Mouse (Mus musculus) forebrain, embryonic 10.5 days (tissue): ENCODE results near the gene Map4k1. TPM values are rescaled to one million over a fixed set of nuclear protein-coding genes. Genes with fewer than 3 reads are reported as not detected.
A peak's percentile ranks its signal among the peaks of the same experiment; 100 is the strongest.
"Not testable (repeated sequence)": the region's sequence is repeated elsewhere in the genome, so short reads cannot be mapped to it uniquely, and the experiment has no call there.

Source experiments
- DNase-seq: peaks from one replicate; pipeline ENCODE4 v3.0.0-alpha.2; 2017; ENCODE audit warnings: low spot score; ENCODE audit errors: extremely low spot score
- H3K27ac ChIP-seq: fragments of 300-500 bp; sonication (generic); 2 replicates; pipeline ENCODE4 v1.5.1; 2016; ENCODE audit warnings: mild to moderate bottlenecking
- H3K27me3 ChIP-seq: fragments of 300-500 bp; sonication (generic); 2 replicates; pipeline ENCODE4 v1.6.1; 2016; ENCODE audit warnings: mild to moderate bottlenecking; ENCODE audit not compliant: poor library complexity, severe bottlenecking
- H3K36me3 ChIP-seq: fragments of 300-500 bp; sonication (generic); replicated peaks from 2 replicates; pipeline ENCODE4 v1.6.1; 2016; ENCODE audit warnings: mild to moderate bottlenecking, moderate library complexity
- H3K4me1 ChIP-seq: fragments of 300-500 bp; sonication (generic); 2 replicates; pipeline ENCODE4 v1.6.1; 2016
- H3K4me3 ChIP-seq: fragments of 300-500 bp; sonication (generic); 2 replicates; pipeline ENCODE4 v1.5.1; 2016; ENCODE audit warnings: mild to moderate bottlenecking, moderate library complexity
- H3K9me3 ChIP-seq: fragments of 300-500 bp; sonication (generic); 2 replicates; pipeline ENCODE4 v1.6.1; 2016; ENCODE audit warnings: mild to moderate bottlenecking, moderate library complexity
- WGBS: fragments of 180-500 bp; shearing (Covaris S2); methylation state at CpG from one replicate; pipeline ENCODE4 v1.1.7; 2016; 5-methylcytosine and 5-hydroxymethylcytosine counted together
- polyA plus RNA-seq: library from polyadenylated mRNA; unstranded; fragments of >200 nt; fragmentation: Nextera tagmentation; extraction: Ambion mirVana; gene quantifications from 2 replicates; pipeline ENCODE4 v1.2.1, GENCODE M21; 2016

The Map4k1 gene
- polyA plus RNA-seq, 1 experiment from 2014 or later: 13.4 TPM

- Histone ChIP-seq H3K27me3 (no peaks in the 10 kb centered on the region), H3K4me3 (peak overlapping the region; percentile 72; the same call in 1 of the 2 replicates), H3K4me1 (peaks cover 85% of the 10 kb centered on the region), H3K36me3 (peaks cover 21% of the 10 kb centered on the region), H3K9me3 (no peaks in the 10 kb centered on the region), H3K27ac (no peak overlapping the region)
- no peak for DNase-seq
- 74% methylated on average over 1 of the region's 1 CpGs for WGBS
Measured at GRCm38 (mm10) chr7:28958770-28959169, 23.1 kb upstream of the Map4k1 start.

DNA sequence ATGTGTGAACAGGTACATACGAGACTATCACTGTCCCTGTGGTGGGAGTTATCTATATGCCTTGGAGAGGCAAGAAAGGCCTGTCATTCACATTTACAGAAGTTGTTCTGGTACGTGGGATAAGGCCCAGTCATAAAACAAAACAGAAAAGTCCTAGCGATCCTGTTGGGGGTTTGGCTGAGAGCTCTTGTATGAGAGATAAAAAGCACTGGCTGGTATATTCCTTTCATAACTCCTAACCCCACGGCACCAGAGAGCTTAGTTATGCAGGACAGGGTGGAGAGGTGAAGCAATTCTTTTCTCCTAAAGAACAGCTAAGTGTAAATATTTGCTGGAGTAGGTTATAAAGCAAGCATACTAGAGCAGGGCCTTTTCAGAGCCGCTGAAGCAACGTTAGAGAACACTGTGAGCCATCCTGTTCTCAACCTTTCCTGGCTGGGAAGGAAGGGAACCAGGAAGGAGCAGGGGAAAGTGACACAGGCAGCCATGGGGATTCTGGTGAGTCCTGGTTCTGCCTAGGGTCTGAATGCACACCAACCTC is 22.3 kb upstream of the Map4k1 start:
- Histone ChIP-seq H3K27me3 (no peaks in the 10 kb centered on the region), H3K9me3 (no peaks in the 10 kb centered on the region), H3K27ac (no peak overlapping the region), H3K4me3 (peak overlapping the region; percentile 72), H3K4me1 (peaks cover 80% of the 10 kb centered on the region), H3K36me3 (peaks cover 19% of the 10 kb centered on the region)
- DNase-seq: no peak
- 63% methylated on average over 6 of the region's 6 CpGs for WGBS

DNA sequence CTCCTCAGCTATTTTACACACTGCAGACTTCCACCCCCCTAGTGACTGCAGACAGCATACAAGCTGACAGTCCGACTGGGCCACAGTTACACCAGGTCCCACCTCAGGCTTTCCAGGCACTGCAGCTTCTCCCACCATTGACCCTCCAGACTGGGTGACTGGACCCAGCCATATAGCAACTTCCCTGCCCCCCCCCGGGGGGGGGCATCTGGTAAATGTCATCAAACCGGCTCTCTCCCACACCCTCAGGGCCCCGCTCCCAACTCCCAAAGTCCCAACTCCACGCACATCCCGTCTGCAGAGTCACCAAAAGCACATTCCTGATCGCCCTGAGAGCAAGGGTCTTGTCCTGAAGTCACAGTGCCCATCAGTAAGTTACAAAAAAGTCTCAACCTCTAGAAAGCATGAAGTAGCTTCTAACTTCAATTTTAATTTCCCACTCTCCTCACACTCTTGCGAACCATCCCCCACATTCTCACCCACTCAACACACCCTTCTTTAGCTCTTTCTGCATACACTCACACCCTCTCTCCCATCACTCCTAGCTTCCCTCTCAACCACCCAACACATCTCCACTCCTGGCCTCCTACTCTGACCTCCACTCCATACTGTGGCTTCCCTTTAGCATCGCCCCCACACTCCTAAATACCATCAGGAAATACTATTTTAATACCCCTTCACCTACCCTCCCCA is 21.4 kb upstream of the Map4k1 start:
- DNase-seq: no peak
- peaks cover 71% of the 10 kb centered on the region for H3K4me1 ChIP-seq
- H3K36me3 ChIP-seq: peaks cover 13% of the 10 kb centered on the region
- H3K27ac ChIP-seq: peak overlapping the region; percentile 91
- no peaks in the 10 kb centered on the region for H3K9me3 ChIP-seq
- H3K4me3 ChIP-seq: peak overlapping the region; percentile 72
- no peaks in the 10 kb centered on the region for H3K27me3 ChIP-seq
- 37% methylated on average over 9 of the region's 9 CpGs for WGBS

- H3K4me1 ChIP-seq: peaks cover 66% of the 10 kb centered on the region
- H3K9me3 ChIP-seq: no peaks in the 10 kb centered on the region
- no peaks in the 10 kb centered on the region for H3K27me3 ChIP-seq
- peak overlapping the region; percentile 91 for H3K27ac ChIP-seq
- WGBS: 0% methylated on average over 7 of the region's 7 CpGs
- 0 out of 2 replicates have a peak, but pooled peaks cover 4% of the 10 kb centered on the region for H3K36me3 ChIP-seq
- DNase-seq: no peak
- peak overlapping the region; percentile 72 for H3K4me3 ChIP-seq
Measured at GRCm38 (mm10) chr7:28961584-28961926, 20.3 kb upstream of the Map4k1 start.

GRCm38 (mm10) chr7:28961927-28962670 is 19.8 kb upstream of the Map4k1 start, which contains the start of gene Actn4:
Gene Actn4 (minus strand): TSS chr7:28962340.
- peak; percentile 97 for DNase-seq
- WGBS: under 1% methylated on average over 76 of the region's 76 CpGs
- Histone ChIP-seq H3K4me3 (peak within 1 kb of the TSS; percentile 72), H3K4me1 (peaks cover 65% of the 10 kb centered on the region), H3K36me3 (0 out of 2 replicates have a peak, but pooled peaks cover 4% of the 10 kb centered on the region), H3K9me3 (no peaks in the 10 kb centered on the region), H3K27me3 (no peaks in the 10 kb centered on the region), H3K27ac (peak within 1 kb of the TSS; percentile 91)

DNA sequence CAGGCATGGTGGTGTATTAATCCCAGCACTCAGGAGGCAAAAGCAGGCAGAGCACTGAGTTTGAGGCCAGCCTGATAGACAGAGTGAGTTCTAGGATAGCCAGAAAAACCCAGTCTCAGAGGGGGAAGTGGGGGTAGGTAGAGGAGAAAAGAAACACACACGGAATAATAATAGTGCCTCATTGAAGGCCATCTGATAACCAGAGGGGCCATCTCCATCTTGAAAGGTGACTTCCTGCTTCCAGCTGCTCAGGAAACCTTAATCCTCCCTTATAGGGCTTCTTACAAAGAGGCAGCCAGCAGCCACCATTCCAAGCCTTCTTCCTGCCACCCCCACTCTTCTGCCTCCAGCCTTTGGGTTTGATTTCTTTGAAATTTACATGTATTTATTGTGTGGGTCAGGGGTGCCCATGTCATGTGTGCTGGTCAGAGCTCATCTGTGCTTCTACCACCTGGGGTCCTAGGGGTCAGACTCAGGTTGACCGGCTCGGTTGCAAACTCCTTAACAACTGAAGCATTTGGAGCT is 18.4 kb upstream of the Map4k1 start:
- H3K9me3 ChIP-seq: no peaks in the 10 kb centered on the region
- H3K4me3 ChIP-seq: no peak overlapping the region
- 75% methylated on average over 3 of the region's 3 CpGs for WGBS

GRCm38 (mm10) chr7:28965346-28965840 is 16.5 kb upstream of the Map4k1 start:
- Histone ChIP-seq H3K4me1 (peaks cover 36% of the 10 kb centered on the region), H3K9me3 (no peaks in the 10 kb centered on the region), H3K27ac (no peak overlapping the region), H3K27me3 (no peaks in the 10 kb centered on the region), H3K4me3 (no peak overlapping the region), H3K36me3 (peaks cover 18% of the 10 kb centered on the region)
- no peak for DNase-seq
- WGBS: 82% methylated on average over 5 of the region's 5 CpGs

More for the DNA sequence above, 18.4 kb upstream of the Map4k1 start:
- H3K4me1 ChIP-seq: peaks cover 52% of the 10 kb centered on the region
- no peak for DNase-seq
- peak overlapping the region; percentile 91 for H3K27ac ChIP-seq
- no peaks in the 10 kb centered on the region for H3K36me3 ChIP-seq
- H3K27me3 ChIP-seq: no peaks in the 10 kb centered on the region

DNA sequence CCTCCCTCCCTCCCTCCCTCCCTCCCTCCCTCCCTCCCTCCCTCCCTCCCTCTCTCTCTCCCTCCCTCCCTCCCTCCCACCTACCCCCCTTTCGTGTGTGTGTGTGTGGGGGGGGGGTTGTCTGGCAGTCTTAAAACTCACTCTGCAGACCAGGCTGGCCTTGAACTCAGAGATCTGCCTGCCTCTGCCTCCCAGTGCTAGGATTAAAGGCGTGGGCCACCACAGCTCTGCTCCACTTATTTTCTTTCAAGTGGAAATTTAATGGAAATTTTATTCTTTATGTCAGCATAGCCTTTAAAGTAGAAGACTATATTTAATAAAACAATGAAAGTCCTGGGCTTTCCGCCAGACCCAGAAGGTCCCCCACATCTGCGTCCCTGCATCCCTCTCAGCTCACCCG is 15.7 kb upstream of the Map4k1 start:
- no peak for DNase-seq
- Histone ChIP-seq H3K27me3 (no peaks in the 10 kb centered on the region), H3K9me3 (no peaks in the 10 kb centered on the region), H3K4me1 (peaks cover 29% of the 10 kb centered on the region), H3K36me3 (peaks cover 26% of the 10 kb centered on the region), H3K4me3 (no peak overlapping the region), H3K27ac (no peak overlapping the region)
- whole genome bisulfite sequencing: 91% methylated on average over 4 of the region's 5 CpGs

DNA sequence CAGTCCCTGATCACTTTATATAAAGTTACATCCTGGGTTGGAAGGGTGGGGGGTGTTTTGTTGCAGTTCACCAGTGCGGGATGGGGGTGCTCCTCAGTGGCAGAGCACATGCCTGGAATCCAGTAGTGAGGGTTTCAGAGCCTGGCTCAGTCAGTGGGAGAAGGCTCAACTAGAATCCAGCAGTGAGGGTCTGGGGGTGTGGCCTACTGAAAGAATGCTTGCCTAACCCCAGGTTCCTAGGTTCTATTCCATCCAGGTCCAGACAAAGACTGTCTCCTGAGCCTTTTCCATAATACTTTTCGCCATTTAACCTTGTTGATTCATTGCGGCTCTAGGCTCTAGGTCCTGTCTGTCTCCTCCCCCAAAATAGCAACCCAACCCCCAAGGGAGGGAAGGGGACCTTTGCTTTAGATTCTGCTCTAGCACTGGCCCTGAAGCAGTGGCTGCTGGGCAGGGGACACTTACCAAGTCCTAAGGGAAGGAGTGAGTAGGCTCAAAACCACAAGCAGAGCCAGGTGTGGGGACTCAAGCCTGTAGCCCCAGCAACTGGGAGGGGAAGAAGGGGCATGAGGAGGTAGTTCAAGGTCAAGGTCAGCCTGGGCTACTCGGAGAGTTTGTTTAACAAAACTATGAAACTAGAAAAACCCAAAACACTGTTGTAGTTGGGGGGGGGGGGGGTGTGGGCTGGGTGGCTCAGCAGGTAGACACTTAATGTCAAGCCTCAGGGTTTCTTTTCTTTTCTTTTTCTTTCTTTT is 14.9 kb upstream of the Map4k1 start:
- 66% methylated on average over 4 of the region's 4 CpGs for WGBS
- peaks cover 25% of the 10 kb centered on the region for H3K4me1 ChIP-seq
- H3K27me3 ChIP-seq: no peaks in the 10 kb centered on the region
- no peak for DNase-seq
- H3K9me3 ChIP-seq: no peaks in the 10 kb centered on the region
- H3K4me3 ChIP-seq: no peak overlapping the region
- H3K36me3 ChIP-seq: peaks cover 34% of the 10 kb centered on the region
- no peak overlapping the region for H3K27ac ChIP-seq

- H3K4me3 ChIP-seq, DNase-seq, H3K27me3 ChIP-seq, H3K27ac ChIP-seq, H3K9me3 ChIP-seq: not testable (repeated sequence)
- Histone ChIP-seq H3K36me3 (peaks cover 44% of the 10 kb centered on the region), H3K4me1 (peaks cover 17% of the 10 kb centered on the region)
- 92% methylated on average over 8 of the region's 8 CpGs for WGBS
Measured at GRCm38 (mm10) chr7:28968120-28968519, 13.7 kb upstream of the Map4k1 start.

GRCm38 (mm10) chr7:28969271-28969670 is 12.6 kb upstream of the Map4k1 start:
- no peaks in the 10 kb centered on the region for H3K9me3 ChIP-seq
- H3K27ac ChIP-seq: no peak overlapping the region
- peaks cover 55% of the 10 kb centered on the region for H3K36me3 ChIP-seq
- no peak overlapping the region for H3K4me3 ChIP-seq
- H3K4me1 ChIP-seq: peaks cover 11% of the 10 kb centered on the region; the same call in 1 of the 2 replicates
- no peaks in the 10 kb centered on the region for H3K27me3 ChIP-seq
- WGBS: 97% methylated on average over 1 of the region's 1 CpGs
- no peak for DNase-seq
